Mouse (Mus musculus) inflammation-experienced regulatory T-cells (primary cell): ENCODE results near the gene Scfd1. TPM values are rescaled to one million over a fixed set of nuclear protein-coding genes. Genes with fewer than 3 reads are reported as not detected.

ENCODE experiments used
- polyA plus RNA-seq, 2 experiments: library from polyadenylated mRNA; unstranded; fragments of 100-300 nt; shearing (Covaris generic); gene quantifications; one replicate each; pipeline ENCODE4 v1.2.1; 2017

Gene Scfd1
- 10 to 100 TPM; 81.3 to 91.6 TPM for polyA plus RNA-seq

DNA sequence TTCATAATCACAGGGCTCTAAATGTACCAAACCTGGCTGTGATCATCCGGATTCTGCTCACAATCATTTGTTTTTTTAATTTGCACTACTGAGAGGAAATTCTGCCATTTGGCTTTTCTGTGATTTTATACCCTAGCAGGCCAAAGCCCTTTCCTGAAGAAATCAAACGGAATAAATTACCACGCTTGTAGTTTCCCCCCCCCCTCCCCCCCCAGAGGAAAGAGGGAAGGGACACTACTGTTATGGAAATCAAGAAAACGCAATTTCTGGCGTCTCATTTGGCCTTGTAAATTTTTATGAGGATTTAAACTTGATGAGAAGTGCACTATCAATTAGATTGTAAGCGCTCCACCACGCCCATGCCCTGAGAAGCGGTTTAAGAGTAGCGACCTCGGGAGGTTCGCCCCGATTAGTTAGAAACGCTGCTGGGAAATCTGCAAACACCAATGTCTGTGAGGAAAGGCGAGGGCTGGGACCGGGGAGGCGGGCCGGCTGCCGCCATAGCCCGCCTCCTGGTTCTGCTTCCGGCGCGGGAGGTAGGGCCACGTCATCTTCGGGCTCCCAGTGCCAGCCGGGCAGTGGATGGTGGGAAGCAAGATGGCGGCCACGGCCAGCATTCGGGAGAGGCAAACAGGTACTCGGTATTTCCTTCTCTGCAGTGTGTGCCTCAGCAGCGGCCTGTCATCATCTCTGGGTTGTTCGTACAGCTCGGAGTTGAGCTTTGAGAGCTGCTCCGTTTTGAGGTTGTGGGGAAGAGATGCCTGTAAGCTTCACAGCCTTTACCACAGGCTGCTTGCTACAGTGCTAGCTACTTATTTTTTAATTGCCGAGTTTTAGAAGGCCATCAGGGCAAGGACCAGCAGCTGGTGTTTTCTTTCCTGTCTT lies at the start of gene Scfd1:
TSS of gene Scfd1 (plus strand) at position 508 of the 885 bp plus-strand sequence.

DNA sequence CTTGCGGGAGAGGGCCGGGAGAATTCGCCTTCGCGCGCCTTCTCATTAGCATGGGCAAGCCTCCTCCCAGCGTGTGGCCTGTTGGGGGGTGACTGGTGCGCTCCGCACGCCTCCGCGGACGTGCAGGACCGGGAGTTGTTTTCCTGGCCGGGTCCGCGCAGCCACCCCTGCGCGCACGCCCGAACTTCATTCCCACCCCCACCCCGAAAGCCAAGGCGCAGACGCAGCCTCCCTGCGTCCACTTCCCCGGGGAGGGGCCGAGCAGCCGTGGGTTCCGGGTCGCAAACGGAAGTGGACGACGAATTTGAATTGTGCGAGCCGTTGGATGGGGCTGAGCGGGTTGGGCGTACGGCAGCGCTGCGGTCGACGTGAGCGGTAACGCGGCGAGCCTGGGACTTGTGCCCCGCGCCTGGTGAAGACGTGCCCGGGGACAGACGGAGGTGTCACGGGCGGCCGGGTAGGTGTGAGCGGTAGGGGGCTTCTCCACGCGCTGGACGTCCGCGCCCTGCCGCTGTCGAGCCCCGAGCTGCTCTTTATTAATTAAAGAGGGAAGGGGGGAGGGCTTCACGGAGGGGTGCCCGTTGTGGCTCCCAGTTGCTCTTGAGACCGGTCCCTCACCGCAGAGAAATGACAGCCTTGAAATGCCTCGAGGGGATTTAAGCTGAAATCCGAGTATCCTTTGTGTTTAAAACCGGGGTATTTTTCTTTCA lies 29.2 kb upstream of the Scfd1 start, which contains the start of gene G2e3:
TSS of gene G2e3 (plus strand) at position 74 of the 710 bp plus-strand sequence.

Other genes starting within 250 kb of the Scfd1 start
- 10 to 100 TPM; 14.4 to 14.8 TPM for gene G2e3, start 29.4 kb upstream of the Scfd1 start, polyA plus RNA-seq
- 1 to 10 TPM in 1 of 2 experiments, under 1 TPM in 1; 0.83 to 8.4 TPM for gene Coch, start 215.8 kb downstream of the Scfd1 start, polyA plus RNA-seq